Mouse (Mus musculus) kidney, postnatal 0 days (tissue): ENCODE data around the gene Fam3b. TPM values are rescaled to one million over a fixed set of nuclear protein-coding genes. Genes with fewer than 3 reads are reported as not detected.

Source experiments
- ATAC-seq: fragments of 200-750 bp; cut with Nextera tagmentation; replicated peaks from 2 replicates; pipeline ENCODE4 v1.8.0; 2017; ENCODE audit warnings: low read depth, moderate number of reproducible peaks, moderate TSS enrichment, moderate library complexity; ENCODE audit not compliant: low FRiP score
- DNase-seq: peaks from one replicate; pipeline ENCODE4 v3.0.0-alpha.2; 2016; ENCODE audit warnings: low spot score
- H3K27ac ChIP-seq: fragments of 300-500 bp; sonication (generic); 2 replicates; pipeline ENCODE4 v1.5.1; 2014; ENCODE audit warnings: mild to moderate bottlenecking
- H3K27me3 ChIP-seq: fragments of 300-500 bp; sonication (generic); 2 replicates; pipeline ENCODE4 v1.6.1; 2014; ENCODE audit warnings: low read length, mixed read lengths; ENCODE audit not compliant: insufficient read depth
- H3K36me3 ChIP-seq: fragments of 300-500 bp; sonication (generic); 2 replicates; pipeline ENCODE4 v1.6.1; 2014; ENCODE audit warnings: low read length, mixed read lengths; ENCODE audit not compliant: insufficient read depth
- H3K4me1 ChIP-seq: fragments of 300-500 bp; sonication (generic); replicated peaks from 2 replicates; pipeline ENCODE4 v1.6.1; 2014; ENCODE audit warnings: antibody characterized with exemption, low read length, mixed read lengths; ENCODE audit not compliant: insufficient read depth
- H3K4me2 ChIP-seq: fragments of 300-500 bp; sonication (generic); 2 replicates; pipeline ENCODE4 v1.6.1; 2014; ENCODE audit warnings: mild to moderate bottlenecking, low read length, moderate library complexity, mixed read lengths
- H3K4me3 ChIP-seq: fragments of 300-500 bp; sonication (generic); replicated peaks from 2 replicates; pipeline ENCODE4 v1.5.1; 2014; ENCODE audit warnings: low read depth, low read length
- H3K9ac ChIP-seq: fragments of 300-500 bp; sonication (generic); 2 replicates; pipeline ENCODE4 v1.6.1; 2014; ENCODE audit warnings: low read depth, low read length
- H3K9me3 ChIP-seq: fragments of 300-500 bp; sonication (generic); replicated peaks from 2 replicates; pipeline ENCODE4 v1.6.1; 2016; ENCODE audit warnings: low read length, inconsistent platforms, mixed read lengths
- CTCF ChIP-seq: IDR thresholded peaks from 2 replicates; pipeline ENCODE4 v1.5.1; 2016; ENCODE audit warnings: antibody characterized with exemption, low read depth, mild to moderate bottlenecking, moderate library complexity
- WGBS: fragments of 180-500 bp; shearing (Covaris S2); extraction: QIAGEN DNeasy Blood & Tissue Kit; methylation state at CpG from one replicate; pipeline ENCODE4 v1.1.7; 2014; 5-methylcytosine and 5-hydroxymethylcytosine counted together
- polyA plus RNA-seq: library from polyadenylated mRNA; unstranded; fragments of >200 nt; fragmentation: Nextera tagmentation; extraction: Ambion mirVana; gene quantifications from 2 replicates; pipeline ENCODE4 v1.2.1, GENCODE M21; 2015

Gene Fam3b
- polyA plus RNA-seq, 1 experiment from 2014 or later, result not detected

- Histone ChIP-seq H3K27ac (no peak overlapping the region), H3K9ac (no peak overlapping the region), H3K4me3 (no peak overlapping the region), H3K4me2 (no peak overlapping the region), H3K9me3 (no peaks in the 10 kb centered on the region), H3K4me1 (peaks cover 6% of the 10 kb centered on the region; the same call in 1 of the 2 replicates), H3K36me3 (no peaks in the 10 kb centered on the region), H3K27me3 (no peaks in the 10 kb centered on the region)
- WGBS, result 89% methylated on average over 5 of the region's 5 CpGs
- DNase-seq (no peak), ATAC-seq (no peak)
- TF ChIP-seq CTCF, result no peak
These were observed 19.1 kb upstream of the Fam3b start for GRCm38 (mm10) chr16:97533751-97534150.

GRCm38 (mm10) chr16:97533126-97533525 lies 18.5 kb upstream of the Fam3b start:
- ATAC-seq (no peak), DNase-seq (no peak)
- Histone ChIP-seq H3K9me3 (no peaks in the 10 kb centered on the region), H3K27me3 (no peaks in the 10 kb centered on the region), H3K9ac (no peak overlapping the region), H3K4me1 (peaks cover 6% of the 10 kb centered on the region; the same call in 1 of the 2 replicates), H3K4me2 (no peak overlapping the region), H3K4me3 (no peak overlapping the region), H3K36me3 (no peaks in the 10 kb centered on the region), H3K27ac (no peak overlapping the region)
- 93% methylated on average over 1 of the region's 1 CpGs for WGBS
- TF ChIP-seq CTCF, result no peak

- no peak overlapping the region for H3K4me3 ChIP-seq
- H3K4me1 ChIP-seq, result no peaks in the 10 kb centered on the region
- no peak overlapping the region for H3K27ac ChIP-seq
- H3K36me3 ChIP-seq, result no peaks in the 10 kb centered on the region
- 91% methylated on average over 2 of the region's 2 CpGs for WGBS
- ATAC-seq (no peak), DNase-seq (no peak)
- H3K27me3 ChIP-seq, result no peaks in the 10 kb centered on the region
- no peak overlapping the region for H3K9ac ChIP-seq
- no peak for TF ChIP-seq CTCF
- H3K4me2 ChIP-seq, result no peak overlapping the region
- no peaks in the 10 kb centered on the region for H3K9me3 ChIP-seq
These were observed 14.6 kb upstream of the Fam3b start for GRCm38 (mm10) chr16:97529241-97529640.

GRCm38 (mm10) chr16:97523024-97523423 lies 8.4 kb upstream of the Fam3b start:
- peak; percentile 88 for TF ChIP-seq CTCF
- no peaks in the 10 kb centered on the region for H3K36me3 ChIP-seq
- no peak overlapping the region for H3K9ac ChIP-seq
- WGBS, result 21% methylated on average over 1 of the region's 1 CpGs
- no peak overlapping the region for H3K27ac ChIP-seq
- peak; percentile 76 for DNase-seq
- no peaks in the 10 kb centered on the region for H3K9me3 ChIP-seq
- H3K27me3 ChIP-seq, result no peaks in the 10 kb centered on the region
- no peak overlapping the region for H3K4me2 ChIP-seq
- no peaks in the 10 kb centered on the region for H3K4me1 ChIP-seq
- no peak overlapping the region for H3K4me3 ChIP-seq
- no peak for ATAC-seq

- Histone ChIP-seq H3K9me3 (no peaks in the 10 kb centered on the region), H3K4me1 (no peaks in the 10 kb centered on the region), H3K4me3 (no peak overlapping the region), H3K27ac (no peak overlapping the region), H3K9ac (no peak overlapping the region), H3K27me3 (no peaks in the 10 kb centered on the region), H3K36me3 (no peaks in the 10 kb centered on the region), H3K4me2 (no peak overlapping the region)
- no peak for ATAC-seq
- no peak for DNase-seq
- no peak for TF ChIP-seq CTCF
- 56% methylated on average over 6 of the region's 6 CpGs for WGBS
These were observed 7.4 kb upstream of the Fam3b start for GRCm38 (mm10) chr16:97521983-97522382.

- no peak for DNase-seq
- peak; percentile 33; the same call in 1 of the 2 replicates for TF ChIP-seq CTCF
- Histone ChIP-seq H3K4me2 (no peak overlapping the region), H3K4me1 (no peaks in the 10 kb centered on the region), H3K9me3 (no peaks in the 10 kb centered on the region), H3K27ac (no peak overlapping the region), H3K9ac (no peak overlapping the region), H3K36me3 (no peaks in the 10 kb centered on the region), H3K27me3 (no peaks in the 10 kb centered on the region), H3K4me3 (no peak overlapping the region)
- ATAC-seq, result no peak
- 74% methylated on average over 3 of the region's 3 CpGs for WGBS
These were observed 1.7 kb upstream of the Fam3b start for GRCm38 (mm10) chr16:97516341-97516740.

- H3K4me1 ChIP-seq, result no peaks in the 10 kb centered on the region
- WGBS, result 91% methylated on average over 12 of the region's 12 CpGs
- TF ChIP-seq CTCF, result no peak
- no peak overlapping the region for H3K4me2 ChIP-seq
- no peak overlapping the region for H3K27ac ChIP-seq
- no peak for DNase-seq
- ATAC-seq, result no peak
- H3K9ac ChIP-seq, result no peak overlapping the region
- no peak overlapping the region for H3K4me3 ChIP-seq
- no peaks in the 10 kb centered on the region for H3K27me3 ChIP-seq
- no peaks in the 10 kb centered on the region for H3K9me3 ChIP-seq
- H3K36me3 ChIP-seq, result no peaks in the 10 kb centered on the region
These were observed 2.3 kb downstream of the Fam3b start for GRCm38 (mm10) chr16:97512347-97512751.
